Mouse (Mus musculus) left cerebral cortex, postnatal 4 days (tissue): ENCODE results near the gene Itih1. TPM values are rescaled to one million over a fixed set of nuclear protein-coding genes. Genes with fewer than 3 reads are reported as not detected.

ENCODE experiments used
- DNase-seq: peaks from one replicate; pipeline ENCODE4 v3.0.0-alpha.2; 2022
- intact Hi-C: fragments of 180-260 bp; cut with DNase I; formaldehyde crosslinking; loops from one replicate; pipeline ENCODE4 v1.15.1; 2025
- total RNA-seq, 2 experiments: library from RNA; stranded (reverse); gene quantifications; 2 replicates each; pipeline ENCODE4 v1.2.3; 2021

Itih1 gene
- not detected for total RNA-seq

DNA sequence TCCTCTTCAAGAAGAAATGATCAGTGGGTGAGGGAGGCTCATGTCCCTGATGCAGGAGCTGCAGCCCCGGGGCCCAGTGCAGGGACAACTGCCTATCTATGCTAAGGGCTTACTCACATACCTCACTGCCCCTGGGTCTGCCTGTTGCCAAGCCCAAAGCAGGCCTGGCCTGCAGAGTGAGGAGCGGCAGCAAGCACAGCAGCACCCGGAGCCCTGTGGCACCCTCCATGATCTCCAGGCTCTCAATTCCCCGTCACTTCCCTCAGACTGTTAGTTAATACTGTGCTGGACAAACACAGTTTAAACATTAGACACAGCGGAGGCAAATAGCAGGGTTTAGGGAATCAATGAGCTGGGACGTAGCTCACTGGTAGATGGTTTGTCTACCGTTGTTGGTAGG is at the start of gene Itih1:
Itih1 (minus strand) TSS at position 252 of the 400 bp plus-strand sequence.
- DNase-seq: no peak
- intact Hi-C loops: loop anchor here (5.0 to 10.0 kb wide), 2 partner anchors 66 to 228 kb away; partner anchors contain the start of genes Mustn1 and Sfmbt1

DNA sequence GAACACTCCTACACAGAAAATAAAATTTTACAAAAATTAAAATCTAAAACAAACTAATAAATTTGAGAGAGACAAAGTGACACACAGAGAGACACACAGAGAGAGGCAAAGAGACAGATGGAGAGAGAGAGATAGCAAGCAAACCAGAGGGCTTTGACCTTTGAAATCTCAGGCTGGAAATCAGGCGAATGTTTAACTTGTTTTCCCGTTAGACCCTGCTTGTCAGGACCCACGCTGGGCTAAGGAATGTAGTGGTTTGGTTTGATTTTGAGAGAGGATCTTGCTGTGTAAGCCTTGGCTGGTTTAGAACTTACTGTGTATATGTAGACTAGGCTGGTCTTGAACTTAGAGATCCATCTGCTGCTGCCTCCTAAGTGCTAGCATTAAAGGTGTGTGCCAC is 33.1 kb upstream of the Itih1 start:
- no peak for DNase-seq
- intact Hi-C loops: no loop called here

DNA sequence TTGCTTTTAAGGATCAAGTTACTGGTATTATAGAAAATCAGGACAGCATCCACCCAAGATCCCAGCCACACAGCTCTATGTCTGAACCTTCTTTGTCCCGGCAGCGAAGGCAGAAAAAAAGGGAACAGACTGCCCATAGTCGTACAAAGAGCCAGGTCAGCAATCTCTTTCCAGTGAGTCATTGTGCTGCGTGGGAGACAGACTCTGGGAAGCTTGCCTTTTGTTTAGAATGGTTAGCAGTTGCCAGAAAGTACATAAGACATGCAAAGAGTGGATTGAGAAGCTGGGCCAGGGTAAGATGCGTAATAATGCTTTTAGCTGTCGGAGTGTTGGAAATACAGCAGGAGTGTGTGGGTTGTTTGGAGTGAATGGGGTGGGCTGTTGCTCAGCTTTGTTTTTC is 31.1 kb upstream of the Itih1 start:
- DNase-seq: no peak
- intact Hi-C loops: no loop called here

DNA sequence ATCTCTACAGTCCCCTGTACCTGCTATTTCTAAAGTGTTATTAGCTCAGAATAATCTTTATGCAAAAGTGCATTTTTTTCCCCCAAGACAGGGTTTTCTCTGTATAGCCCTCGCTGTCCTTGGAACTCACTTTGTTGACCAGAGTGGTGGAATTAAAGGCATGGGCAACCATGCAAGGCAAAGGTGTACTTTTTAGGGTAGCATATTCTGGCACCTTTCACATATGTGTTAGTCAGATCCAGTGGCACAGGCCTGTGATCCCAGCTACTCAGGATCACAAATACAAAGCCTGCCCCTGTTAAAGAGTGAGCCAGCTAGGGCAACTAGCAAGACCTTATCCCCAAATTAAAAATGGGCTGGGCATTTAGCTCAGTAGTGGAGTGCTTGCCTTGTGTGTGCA is 17.3 kb upstream of the Itih1 start:
- DNase-seq: no peak
- intact Hi-C loops: no loop called here

DNA sequence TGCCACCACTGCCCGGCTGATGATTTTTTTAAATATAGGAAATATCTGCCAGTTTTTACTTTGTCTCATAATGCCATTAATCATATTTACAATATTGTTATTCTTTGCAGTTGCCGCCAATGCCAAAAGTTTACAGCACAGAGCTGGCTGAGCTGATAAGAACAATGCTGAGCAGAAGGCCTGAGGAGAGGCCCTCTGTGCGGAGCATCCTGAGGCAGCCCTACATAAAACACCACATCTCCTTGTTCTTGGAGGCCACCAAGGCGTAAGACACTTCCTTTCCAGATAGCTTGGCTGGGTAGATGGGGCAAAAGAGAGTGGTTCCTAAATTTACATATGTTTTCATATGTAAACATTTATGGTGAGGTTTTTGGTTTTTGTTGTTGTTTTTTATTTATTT is 15.9 kb upstream of the Itih1 start:
- intact Hi-C loops: no loop called here

DNA sequence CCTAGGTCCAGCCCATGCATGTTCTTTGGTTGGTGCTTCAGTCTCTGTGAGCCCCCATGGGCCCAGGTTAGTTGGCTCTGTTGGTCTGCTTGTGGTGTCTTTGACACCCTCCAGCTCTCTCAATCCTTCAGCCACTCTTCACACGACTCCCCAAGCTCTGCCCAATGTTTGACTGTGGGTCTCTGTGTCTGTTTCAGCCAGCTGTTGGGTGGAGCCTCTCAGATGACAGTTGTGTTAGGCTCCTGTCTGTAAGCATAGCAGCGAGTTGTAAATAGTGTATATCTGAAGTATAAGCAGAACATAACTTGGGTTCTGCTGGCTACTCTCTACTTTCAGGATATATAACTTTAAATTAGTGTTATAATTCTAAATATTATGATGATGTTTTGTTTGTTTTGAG is 15.4 kb upstream of the Itih1 start:
- intact Hi-C loops: no loop called here

More for the DNA sequence above, 15.9 kb upstream of the Itih1 start:
- no peak for DNase-seq

DNA sequence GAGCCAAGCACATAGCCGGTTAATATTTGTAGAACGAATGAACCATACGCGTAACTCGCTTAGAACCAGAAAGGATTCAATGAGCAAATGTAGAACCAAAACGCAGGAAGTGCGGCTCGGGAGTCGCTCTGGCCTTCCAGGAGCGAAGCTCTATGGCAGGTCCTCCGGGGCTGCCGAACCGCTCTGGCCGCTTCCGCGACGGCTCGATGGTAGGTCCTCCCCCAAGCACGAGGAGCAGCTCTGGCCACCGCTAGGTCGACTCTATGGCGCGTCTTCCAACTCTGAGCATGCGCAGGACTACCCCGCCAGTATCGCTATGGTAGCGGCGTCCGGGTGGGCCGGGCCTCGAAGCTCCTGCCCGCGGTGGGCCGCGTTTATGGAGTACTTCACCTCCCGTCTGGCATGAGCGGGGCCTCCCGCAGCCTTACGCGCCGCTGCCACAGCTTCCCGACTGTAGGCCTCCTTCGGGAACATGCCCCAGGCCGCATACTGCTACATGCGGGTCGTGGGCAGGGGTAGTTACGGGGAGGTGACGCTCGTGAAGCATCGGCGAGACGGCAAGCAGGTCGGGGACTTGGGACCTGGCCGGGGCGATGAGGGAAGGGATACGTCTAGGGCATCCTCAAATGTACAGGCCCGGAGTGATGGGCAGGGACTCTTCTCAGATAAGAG is 8.2 kb upstream of the Itih1 start, which contains the start of gene Nek4:
Nek4 (plus strand) TSS at position 224 of the 672 bp plus-strand sequence.
- DNase-seq: peak; percentile 97
- intact Hi-C loops: no loop called here

More for the DNA sequence above, 15.4 kb upstream of the Itih1 start:
- no peak for DNase-seq

DNA sequence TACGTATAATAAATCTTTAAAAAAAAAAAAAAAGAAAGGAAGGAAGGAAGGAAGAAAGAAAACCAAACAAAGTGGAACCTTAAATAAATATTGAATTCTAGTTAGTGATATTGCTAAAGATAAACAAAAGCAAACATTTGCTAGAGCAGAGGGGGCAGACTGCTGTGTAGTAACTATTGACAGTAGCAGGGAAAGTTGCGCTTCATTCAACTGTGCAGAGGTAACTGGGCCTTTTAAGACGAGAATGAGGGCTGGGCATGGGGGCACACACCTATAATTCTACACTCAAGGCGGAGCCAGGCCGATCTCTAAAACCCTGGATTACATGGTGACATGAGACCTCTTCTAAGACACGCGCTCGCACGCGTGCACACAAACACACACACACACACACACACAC is 6.9 kb upstream of the Itih1 start:
- intact Hi-C loops: loop anchor here (10.0 kb wide), 1 partner anchor 235 kb away; the partner anchor contains the start of gene Sfmbt1
- no peak for DNase-seq

DNA sequence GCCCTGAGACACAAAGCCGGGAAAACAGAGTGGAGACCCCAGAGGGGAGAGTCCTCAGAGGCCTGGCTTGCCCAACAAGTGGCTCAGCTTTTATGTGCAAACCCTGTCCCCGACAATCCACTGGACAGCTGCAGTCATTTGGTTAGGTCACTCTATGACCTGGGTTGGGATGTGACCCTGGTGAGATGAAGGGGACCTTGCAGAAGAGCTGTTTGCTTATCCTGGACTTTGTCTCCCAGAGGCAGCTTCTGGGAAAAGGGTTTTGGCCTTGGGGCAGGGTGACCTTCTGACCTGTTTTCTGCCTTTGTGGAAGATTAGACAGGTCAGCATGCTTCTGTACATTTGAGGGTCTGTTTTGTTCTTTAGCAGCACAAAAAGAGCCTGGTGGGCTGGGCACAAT is 1.7 kb upstream of the Itih1 start:
- intact Hi-C loops: loop anchor here (5.0 to 10.0 kb wide), 2 partner anchors 67 to 230 kb away; partner anchors contain the start of genes Mustn1 and Sfmbt1
- DNase-seq: no peak

DNA sequence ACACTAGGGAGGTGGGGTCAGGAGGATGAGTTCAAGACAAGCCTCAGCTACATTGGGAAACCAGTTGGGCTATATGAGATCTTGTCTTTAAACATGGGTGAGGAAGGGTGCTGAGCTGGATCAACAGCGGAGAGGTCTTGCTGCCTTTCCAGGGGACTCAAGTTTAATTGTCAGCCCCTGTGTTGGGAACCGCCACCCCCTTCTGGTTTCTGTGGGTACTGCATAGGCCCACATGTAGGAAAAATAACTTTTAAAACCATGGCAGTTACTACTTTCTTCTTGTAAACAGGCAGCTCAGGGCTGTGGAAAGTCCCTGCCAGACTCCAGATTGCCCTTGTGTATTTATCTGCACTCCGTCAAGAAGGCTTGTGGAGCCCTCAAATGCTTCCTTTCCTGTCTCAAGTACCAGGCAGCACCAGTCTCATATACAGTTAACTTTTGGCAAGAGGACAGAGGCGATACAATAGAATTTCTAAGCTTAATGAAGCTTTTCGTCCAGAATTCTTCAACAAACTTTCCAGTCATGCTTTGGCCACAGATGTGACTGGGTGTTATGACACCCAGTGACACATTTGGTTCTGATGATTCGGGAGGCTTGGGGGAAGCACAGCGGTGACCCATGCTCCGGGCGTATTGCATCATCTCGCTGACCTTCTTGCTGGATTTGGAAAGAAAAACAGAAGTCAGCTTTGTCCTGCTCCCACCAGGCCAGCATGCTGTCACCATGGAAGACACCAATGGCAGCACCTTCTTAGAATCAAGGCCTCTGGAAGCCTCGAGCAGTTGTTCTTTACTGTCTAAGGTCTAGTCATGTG is 978 bp upstream of the Itih1 start:
- intact Hi-C loops: loop anchor here (5.0 to 10.0 kb wide), 2 partner anchors 67 to 229 kb away; partner anchors contain the start of genes Mustn1 and Sfmbt1
- peak; percentile 57 for DNase-seq

DNA sequence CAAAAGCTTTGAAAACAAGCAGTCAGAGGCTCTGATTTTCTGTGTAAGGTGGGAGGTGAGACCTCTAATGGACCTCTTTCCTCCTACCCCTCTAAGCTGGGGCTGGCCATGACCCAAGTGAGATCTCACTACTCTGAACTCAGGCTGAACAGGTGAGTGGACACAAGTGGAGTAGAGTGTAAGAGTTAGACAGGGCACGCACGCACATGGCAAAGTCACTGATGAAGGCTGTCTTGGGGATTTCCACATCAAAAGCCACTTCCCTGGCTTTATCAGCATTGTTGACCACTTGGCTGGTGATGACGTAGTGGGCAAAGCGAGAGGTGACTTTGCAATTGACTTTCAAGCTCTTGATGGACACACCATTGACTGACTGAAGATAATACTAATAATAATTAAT is 835 bp downstream of the Itih1 start:
- DNase-seq: no peak
- intact Hi-C loops: loop anchor here (5.0 to 10.0 kb wide), 2 partner anchors 65 to 227 kb away; partner anchors contain the start of genes Mustn1 and Sfmbt1

DNA sequence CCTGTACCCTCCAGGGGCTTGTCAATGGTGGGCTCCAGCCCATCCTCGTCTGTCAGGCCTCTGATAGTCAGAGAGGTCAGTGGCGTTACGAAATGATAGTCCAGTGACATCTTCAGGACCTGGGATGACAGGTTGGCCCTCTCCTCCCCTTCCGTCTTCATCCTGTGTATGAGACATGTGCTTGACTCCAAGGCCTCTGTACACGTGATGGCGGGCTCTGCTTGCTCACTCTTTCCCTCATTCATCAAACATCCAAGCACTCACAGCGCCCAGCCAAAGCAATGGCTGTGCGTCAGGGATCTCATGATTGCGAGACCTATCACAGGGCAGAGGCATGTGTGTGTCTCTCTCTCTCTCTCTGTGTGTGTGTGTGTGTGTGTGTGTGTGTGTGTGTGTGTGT is 9.7 kb downstream of the Itih1 start:
- DNase-seq: no peak
- intact Hi-C loops: no loop called here

DNA sequence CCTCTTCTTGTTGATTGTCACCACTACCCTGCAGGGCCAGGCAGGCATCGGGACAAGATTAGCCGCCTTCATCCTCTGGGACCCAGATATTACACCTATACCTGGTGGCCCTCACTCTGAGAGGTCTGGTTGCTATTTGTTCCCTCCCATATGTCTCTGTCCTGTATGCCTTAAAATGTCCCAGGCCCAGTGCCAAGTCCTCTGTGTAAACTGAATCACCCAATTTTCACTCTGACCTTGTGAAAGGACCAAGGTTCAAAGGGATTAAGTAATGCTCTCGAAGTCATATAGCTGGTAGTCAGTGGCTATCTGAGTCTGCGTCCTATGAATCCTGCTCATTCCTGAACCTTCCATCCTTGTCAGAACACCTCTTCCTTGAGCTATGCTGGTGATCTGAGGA is 12.7 kb downstream of the Itih1 start:
- no peak for DNase-seq
- intact Hi-C loops: no loop called here

DNA sequence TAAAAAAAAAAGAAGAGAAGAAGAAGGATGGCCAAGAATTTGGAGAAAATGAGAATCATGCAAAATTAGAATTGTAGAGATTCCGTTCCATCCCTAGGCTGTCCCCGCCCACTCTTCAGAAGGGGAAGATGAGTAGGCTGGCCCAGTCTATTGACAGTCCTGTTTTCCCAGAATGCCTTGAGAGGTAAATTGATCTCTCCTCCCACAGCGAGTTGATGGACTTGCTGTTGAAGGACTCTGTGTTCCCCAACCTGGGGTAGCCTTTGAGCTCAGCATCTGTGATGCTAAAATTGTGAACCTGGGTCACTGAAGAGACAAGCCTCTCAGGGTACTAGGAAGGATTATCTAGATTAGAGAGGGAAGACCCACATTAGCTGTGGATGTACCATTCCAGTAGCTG is 17.6 kb downstream of the Itih1 start:
- intact Hi-C loops: no loop called here
- DNase-seq: no peak

DNA sequence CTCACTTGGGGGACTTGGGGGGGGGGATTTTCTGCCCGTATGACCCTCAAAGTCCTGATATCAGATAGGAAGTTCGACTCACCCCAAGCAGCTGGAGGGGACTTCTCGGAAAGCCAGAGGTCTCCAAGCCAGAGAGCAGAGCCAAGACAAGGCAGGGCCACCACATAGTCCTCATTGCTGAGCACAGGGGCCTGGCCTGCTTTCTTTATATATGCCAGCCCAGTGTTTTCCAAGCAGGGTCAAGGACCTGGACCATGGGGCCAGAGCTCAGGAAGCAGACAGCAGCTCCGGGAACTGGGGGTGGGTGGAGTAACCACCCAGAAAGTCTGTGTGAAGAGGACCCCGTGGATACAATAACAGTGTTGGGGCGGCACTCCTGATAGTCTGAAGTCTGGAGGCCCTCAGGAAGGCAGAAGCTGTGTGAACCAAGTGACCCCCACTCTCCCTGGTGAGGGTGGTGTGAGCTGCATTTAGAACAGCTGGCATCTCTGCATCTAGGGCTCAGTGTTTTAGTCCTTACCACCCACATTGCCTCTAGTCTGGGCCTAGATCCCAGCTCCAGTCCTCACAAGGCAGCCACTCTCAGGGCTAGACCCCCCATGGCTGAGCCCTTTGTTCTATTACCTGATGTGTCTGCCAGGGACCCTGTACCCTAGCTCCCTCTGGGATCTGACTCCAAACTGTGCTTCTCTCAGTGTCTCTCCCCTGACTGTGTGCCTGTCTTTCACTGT is 19.5 kb downstream of the Itih1 start, which contains the start of gene Itih3:
Itih3 (minus strand) TSS at position 386 of the 731 bp plus-strand sequence.
- peak; percentile 45 for DNase-seq
- intact Hi-C loops: no loop called here

DNA sequence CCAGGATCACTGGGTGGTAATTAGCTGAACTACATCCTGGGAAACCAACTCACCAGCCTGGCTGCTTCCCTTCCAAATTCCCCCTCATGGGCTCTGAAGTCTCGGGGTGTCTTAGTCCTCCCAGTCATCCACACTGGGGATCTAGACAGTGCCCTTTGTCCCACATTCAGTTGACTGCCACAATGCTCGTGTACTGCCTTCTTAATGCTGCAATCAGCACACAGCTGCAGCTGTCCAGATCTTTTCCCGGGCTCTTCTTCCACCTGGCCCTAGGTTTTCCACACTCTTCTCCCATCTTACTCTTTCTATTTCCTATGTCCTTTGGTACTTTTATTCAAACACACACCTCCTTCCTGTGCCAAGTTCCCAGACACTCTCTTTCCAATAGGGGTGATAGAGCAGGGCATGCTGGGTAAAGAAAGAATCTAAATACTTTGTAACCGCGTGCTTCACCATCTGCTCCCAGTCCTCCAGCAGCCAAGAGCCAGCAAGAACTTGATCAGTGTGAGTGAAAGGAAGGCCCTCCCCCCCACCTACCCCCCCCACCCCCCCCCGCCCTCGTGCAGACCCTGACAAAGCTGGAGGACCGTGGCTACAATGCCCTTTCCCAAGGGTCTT is 20.9 kb downstream of the Itih1 start:
- no peak for DNase-seq
- intact Hi-C loops: no loop called here

DNA sequence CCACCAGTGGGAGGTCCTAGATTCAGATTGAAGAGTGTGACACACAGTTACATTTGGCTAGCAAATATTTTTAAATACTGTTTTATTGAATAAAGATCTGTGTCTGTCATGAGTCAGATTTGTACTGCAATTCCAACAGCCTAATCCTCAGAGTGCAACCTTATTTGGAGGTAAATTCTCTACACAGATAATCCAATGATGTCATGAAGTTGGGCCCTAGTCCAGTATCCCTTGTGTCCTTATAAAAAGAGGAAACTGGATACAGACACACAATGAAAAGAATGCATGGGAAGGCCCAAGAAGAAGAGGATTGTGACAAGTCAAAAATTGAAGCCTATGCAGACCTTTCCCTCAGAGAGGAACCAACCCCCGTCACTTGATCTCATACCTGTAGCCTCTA is 26.6 kb downstream of the Itih1 start:
- intact Hi-C loops: no loop called here
- no peak for DNase-seq

DNA sequence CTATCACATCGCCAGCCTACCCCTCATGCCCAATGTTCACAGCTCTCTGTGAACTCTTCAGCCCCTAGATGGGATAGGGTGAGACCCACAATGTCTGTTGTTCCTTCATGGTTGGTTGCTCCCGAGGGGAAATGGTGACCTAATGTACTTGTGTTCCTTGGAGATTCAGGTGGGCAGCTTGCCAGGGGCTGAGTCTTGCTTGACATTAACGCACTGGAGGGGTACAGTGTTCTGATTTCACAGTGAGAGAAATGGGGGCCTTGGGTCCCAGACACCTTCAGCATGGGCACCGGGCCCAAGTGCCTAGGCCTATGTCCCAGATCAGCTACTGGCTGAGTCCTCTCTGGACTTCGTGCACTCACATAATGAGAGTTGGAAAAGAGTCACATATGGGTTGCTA is 29.7 kb downstream of the Itih1 start:
- intact Hi-C loops: no loop called here
- peak; percentile 28 for DNase-seq

DNA sequence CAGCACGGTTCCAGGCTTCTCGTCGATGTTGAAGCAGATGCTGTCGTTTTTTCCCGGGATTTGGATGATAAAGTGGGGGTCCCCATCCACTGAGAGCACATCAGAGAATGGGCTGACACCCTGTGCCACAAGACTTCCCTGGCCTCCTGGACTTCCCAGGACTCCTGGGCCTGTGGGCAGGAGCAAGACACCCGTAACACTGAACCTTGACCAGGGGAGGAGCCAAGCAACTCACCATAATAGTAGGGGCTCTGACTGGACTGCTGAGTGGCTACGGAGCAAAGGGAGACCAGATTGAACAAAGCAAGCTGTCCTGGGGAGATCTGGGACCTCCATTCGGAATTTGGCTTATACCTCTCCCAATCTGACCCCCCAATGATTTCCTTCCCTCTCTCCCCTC is 30.4 kb downstream of the Itih1 start:
- DNase-seq: no peak
- intact Hi-C loops: no loop called here

DNA sequence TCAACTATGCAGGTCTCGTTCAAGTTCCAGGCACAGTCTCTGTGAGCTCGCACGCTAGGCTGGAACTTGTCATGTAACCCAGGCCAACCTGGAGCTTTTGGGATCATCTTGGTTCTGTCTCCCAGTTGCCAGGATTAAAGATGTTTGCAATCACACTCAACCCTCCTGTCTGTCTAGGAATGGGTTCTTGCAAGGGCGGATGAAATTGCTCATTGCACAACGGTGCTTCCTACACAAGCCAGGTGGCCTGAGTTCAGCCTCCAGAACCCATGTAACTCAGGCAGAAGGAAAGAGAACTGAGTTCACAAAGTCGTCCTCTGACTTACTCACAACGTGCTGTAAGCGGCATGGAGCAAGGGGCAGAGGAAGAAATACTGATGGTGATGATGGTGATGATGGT is 31.9 kb downstream of the Itih1 start:
- DNase-seq: no peak
- intact Hi-C loops: no loop called here
